Mouse (Mus musculus): ENCODE measurements at regions not wholly inside any gene's neighbourhood (a gene's known extent, or its start where the extent isn't known, plus 50 kb on each side); places are given as distances from the start of the nearest gene placed in this dataset.

DNA sequence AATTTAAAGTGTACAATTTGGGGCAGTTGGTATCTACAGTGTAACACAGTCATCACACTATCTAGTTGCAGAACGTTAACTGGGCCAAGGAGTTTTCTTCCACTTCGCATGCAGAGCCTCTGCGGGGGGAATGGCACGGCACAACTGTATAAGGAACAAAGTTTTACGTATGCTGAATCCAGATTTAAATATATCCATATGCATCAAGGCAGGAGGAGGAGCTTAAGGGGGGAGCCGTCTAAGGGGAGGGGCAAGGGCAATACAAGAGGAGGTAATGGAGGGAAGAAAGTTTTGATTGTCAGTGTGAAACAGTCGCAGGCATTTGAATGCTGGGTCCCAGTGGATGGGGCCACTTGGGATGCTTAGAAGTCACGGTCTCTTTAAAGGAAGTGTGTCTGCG, 68.6 kb upstream of the Foxk1 start:
- no peak for TF ChIP-seq CTCF (conservative IDR thresholded peaks at IDR 0.05; ENCODE audit: low read length)
- TF ChIP-seq POU5F1 (IDR thresholded peaks at IDR 0.05; ENCODE audit: borderline replicate concordance, low read length): peak; percentile 91
- TF ChIP-seq NANOG (IDR thresholded peaks at IDR 0.05; ENCODE audit: borderline replicate concordance, low read length): no peak

Measured in E14TG2a.4 (cell line).